In the genomic region with DNA sequence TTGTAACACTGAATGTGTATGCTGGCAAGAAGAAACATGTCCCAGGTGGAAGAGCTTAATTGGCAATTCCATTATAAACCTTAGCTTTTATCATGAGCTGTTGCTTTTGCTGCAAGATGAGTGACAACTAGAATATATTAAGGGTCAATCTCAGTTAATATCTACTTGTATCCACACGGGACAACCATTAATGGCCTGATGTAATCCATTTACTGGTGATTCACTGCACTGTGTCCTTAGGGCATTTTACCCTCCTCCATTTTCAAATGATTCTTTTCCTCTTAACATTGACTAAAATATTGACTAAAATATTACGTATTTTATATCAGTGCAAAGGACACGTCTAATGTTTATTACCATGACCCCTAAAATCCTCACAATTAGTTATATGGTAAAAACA, we compare ENCODE assay signal across 30 mouse cellular contexts.
DNase-seq lines count a peak whose midpoint lies in the region; ATAC-seq lines count a peak whose summit lies in the region.
"Had no signal": no experiment of that assay in that cellular context is flagged by ENCODE, and none has a peak within 500 bp of the region (broad histone marks: within the 10 kb centered on the region; RNA-seq: fewer than 3 reads in every experiment).

No protein-coding gene starts in this region.

- H3K9me3 ChIP-seq in forebrain, embryonic 12.5 days: no peaks in the 10 kb centered on the region
- H3K9me3 ChIP-seq in forebrain, embryonic 14.5 days (replicated peaks; ENCODE audit: control insufficient read depth, low read length): no peaks in the 10 kb centered on the region
- no peaks in the 10 kb centered on the region for H3K9me3 ChIP-seq in hindbrain, embryonic 13.5 days
- no peaks in the 10 kb centered on the region for H3K9me3 ChIP-seq in hindbrain, embryonic 16.5 days (ENCODE audit: control insufficient read depth, low read length)
- H3K9me3 ChIP-seq in neural tube, embryonic 11.5 days (ENCODE audit: control insufficient read depth, low read length): no peaks in the 10 kb centered on the region
- H3K9me3 ChIP-seq in neural tube, embryonic 15.5 days (replicated peaks): no peaks in the 10 kb centered on the region
- H3K9me3 ChIP-seq: embryonic facial prominence, embryonic 10.5 days; embryonic facial prominence, embryonic 13.5 days; forebrain, embryonic 13.5 days; heart, embryonic 12.5 days; heart, embryonic 15.5 days; hindbrain, embryonic 15.5 days had no signal

- ATAC-seq in forebrain, embryonic 12.5 days (ENCODE audit: low FRiP score): peak; percentile 36; the same call in 1 of the 2 replicates
- ATAC-seq in forebrain, embryonic 14.5 days: no peak
- peak; percentile 36; the same call in 1 of the 2 replicates for ATAC-seq in hindbrain, embryonic 13.5 days (ENCODE audit: low FRiP score)
- no peak for ATAC-seq in hindbrain, embryonic 16.5 days
- ATAC-seq in neural tube, embryonic 11.5 days (ENCODE audit: insufficient read depth, low FRiP score, low TSS enrichment): peak; percentile 68; the same call in 1 of the 2 replicates
- ATAC-seq in neural tube, embryonic 15.5 days (ENCODE audit: low FRiP score): no peak
- ATAC-seq: forebrain, embryonic 13.5 days; forebrain, postnatal 0 days; inflammation-experienced regulatory T-cells, adult 6 months; intestine, embryonic 16.5 days; Patski had no signal

- H3K36me3 ChIP-seq in forebrain, embryonic 12.5 days (replicated peaks): no peaks in the 10 kb centered on the region
- H3K36me3 ChIP-seq in forebrain, embryonic 14.5 days (ENCODE audit: control insufficient read depth, insufficient read depth, low read length): no peaks in the 10 kb centered on the region
- no peaks in the 10 kb centered on the region for H3K36me3 ChIP-seq in hindbrain, embryonic 13.5 days
- no peaks in the 10 kb centered on the region for H3K36me3 ChIP-seq in hindbrain, embryonic 16.5 days (ENCODE audit: control insufficient read depth, insufficient read depth, low read length)
- no peaks in the 10 kb centered on the region for H3K36me3 ChIP-seq in neural tube, embryonic 11.5 days (ENCODE audit: control insufficient read depth, insufficient read depth, low read length)
- no peaks in the 10 kb centered on the region for H3K36me3 ChIP-seq in neural tube, embryonic 15.5 days
- H3K36me3 ChIP-seq: embryonic facial prominence, embryonic 10.5 days; embryonic facial prominence, embryonic 13.5 days; heart, embryonic 12.5 days; heart, embryonic 15.5 days; hindbrain, embryonic 15.5 days had no signal

- no peak for DNase-seq in forebrain, embryonic 14.5 days (ENCODE audit: low spot score)
- no peak for DNase-seq in neural tube, embryonic 11.5 days (ENCODE audit: low spot score)
- DNase-seq in mesoderm, embryonic 11.5 days (ENCODE audit: low read depth, low spot score): peak; percentile 13
- no peak for DNase-seq in Muller cell, postnatal 12 days (ENCODE audit: inconsistent ontology term)
- DNase-seq: adrenal gland, postnatal 10 days; adrenal gland, postnatal 36 days; cerebellum, adult 11-12 months; cerebellum, adult 8-10 months; cerebellum, postnatal 10 days; cerebellum, postnatal 36 days; embryo, embryonic 11 days; forebrain, postnatal 0 days; gastrocnemius, postnatal 25 days; heart, adult 18-20 months; heart, postnatal 10 days; heart, postnatal 36 days had no signal

- no peak overlapping the region for H3K27ac ChIP-seq in forebrain, embryonic 12.5 days
- H3K27ac ChIP-seq in forebrain, embryonic 14.5 days (ENCODE audit: low read depth, low read length): no peak overlapping the region
- no peak overlapping the region for H3K27ac ChIP-seq in hindbrain, embryonic 13.5 days
- no peak overlapping the region for H3K27ac ChIP-seq in hindbrain, embryonic 16.5 days (ENCODE audit: low read depth, low read length)
- no peak overlapping the region for H3K27ac ChIP-seq in neural tube, embryonic 11.5 days (ENCODE audit: low read depth, low read length)
- H3K27ac ChIP-seq in neural tube, embryonic 15.5 days (replicated peaks): no peak overlapping the region
- H3K27ac ChIP-seq: embryonic facial prominence, embryonic 10.5 days; embryonic facial prominence, embryonic 13.5 days; forebrain, embryonic 13.5 days; heart, embryonic 15.5 days; hindbrain, embryonic 15.5 days had no signal

- H3K9ac ChIP-seq in forebrain, embryonic 12.5 days: no peak overlapping the region
- no peak overlapping the region for H3K9ac ChIP-seq in forebrain, embryonic 14.5 days (ENCODE audit: low read length)
- no peak overlapping the region for H3K9ac ChIP-seq in hindbrain, embryonic 13.5 days
- H3K9ac ChIP-seq in hindbrain, embryonic 16.5 days (ENCODE audit: low read depth, low read length): no peak overlapping the region
- no peak overlapping the region for H3K9ac ChIP-seq in neural tube, embryonic 11.5 days (ENCODE audit: low read length)
- no peak overlapping the region for H3K9ac ChIP-seq in neural tube, embryonic 15.5 days (replicated peaks)
- H3K9ac ChIP-seq: embryonic facial prominence, embryonic 13.5 days; forebrain, embryonic 13.5 days; forebrain, postnatal 0 days; heart, embryonic 12.5 days; heart, embryonic 15.5 days; hindbrain, embryonic 15.5 days had no signal

- 83% methylated on average over 3 of the region's 3 CpGs for WGBS in forebrain, embryonic 12.5 days
- 77% methylated on average over 3 of the region's 3 CpGs for WGBS in forebrain, embryonic 14.5 days
- 59% methylated on average over 3 of the region's 3 CpGs for WGBS in hindbrain, embryonic 13.5 days
- WGBS in hindbrain, embryonic 16.5 days: 60% methylated on average over 3 of the region's 3 CpGs
- WGBS in neural tube, embryonic 11.5 days: 68% methylated on average over 3 of the region's 3 CpGs
- WGBS in neural tube, embryonic 15.5 days: 58% methylated on average over 3 of the region's 3 CpGs

- H3K27me3 ChIP-seq in forebrain, embryonic 12.5 days: no peaks in the 10 kb centered on the region
- H3K27me3 ChIP-seq in forebrain, embryonic 14.5 days (replicated peaks; ENCODE audit: control insufficient read depth, insufficient read depth, low read length): no peaks in the 10 kb centered on the region
- no peaks in the 10 kb centered on the region for H3K27me3 ChIP-seq in hindbrain, embryonic 13.5 days
- H3K27me3 ChIP-seq in hindbrain, embryonic 16.5 days (replicated peaks; ENCODE audit: control insufficient read depth, insufficient read depth, low read length): no peaks in the 10 kb centered on the region
- H3K27me3 ChIP-seq in neural tube, embryonic 11.5 days (ENCODE audit: control insufficient read depth, insufficient read depth, low read length): no peaks in the 10 kb centered on the region
- H3K27me3 ChIP-seq in neural tube, embryonic 15.5 days (replicated peaks): no peaks in the 10 kb centered on the region
- H3K27me3 ChIP-seq: embryonic facial prominence, embryonic 13.5 days; forebrain, embryonic 13.5 days; heart, embryonic 12.5 days; heart, embryonic 15.5 days; hindbrain, embryonic 15.5 days; Patski had no signal

- H3K4me2 ChIP-seq in forebrain, embryonic 12.5 days: no peak overlapping the region
- H3K4me2 ChIP-seq in forebrain, embryonic 14.5 days (ENCODE audit: low read length): no peak overlapping the region
- no peak overlapping the region for H3K4me2 ChIP-seq in hindbrain, embryonic 13.5 days
- H3K4me2 ChIP-seq in hindbrain, embryonic 16.5 days (ENCODE audit: low read length): no peak overlapping the region
- no peak overlapping the region for H3K4me2 ChIP-seq in neural tube, embryonic 11.5 days (ENCODE audit: low read depth)
- H3K4me2 ChIP-seq in neural tube, embryonic 15.5 days: no peak overlapping the region
- H3K4me2 ChIP-seq: embryonic facial prominence, embryonic 13.5 days; forebrain, embryonic 13.5 days; heart, embryonic 12.5 days; heart, embryonic 15.5 days; hindbrain, embryonic 15.5 days had no signal

- no peaks in the 10 kb centered on the region for H3K4me1 ChIP-seq in forebrain, embryonic 12.5 days
- no peaks in the 10 kb centered on the region for H3K4me1 ChIP-seq in forebrain, embryonic 14.5 days (ENCODE audit: control insufficient read depth, insufficient read depth, low read length)
- no peaks in the 10 kb centered on the region for H3K4me1 ChIP-seq in hindbrain, embryonic 13.5 days (replicated peaks)
- H3K4me1 ChIP-seq in hindbrain, embryonic 16.5 days (ENCODE audit: control insufficient read depth, insufficient read depth, low read depth, low read length): no peaks in the 10 kb centered on the region
- no peaks in the 10 kb centered on the region for H3K4me1 ChIP-seq in neural tube, embryonic 11.5 days (ENCODE audit: control insufficient read depth, insufficient read depth, low read length)
- H3K4me1 ChIP-seq in neural tube, embryonic 15.5 days: no peaks in the 10 kb centered on the region
- H3K4me1 ChIP-seq: embryonic facial prominence, embryonic 10.5 days; embryonic facial prominence, embryonic 13.5 days; forebrain, embryonic 13.5 days; heart, embryonic 12.5 days; heart, embryonic 15.5 days; hindbrain, embryonic 15.5 days had no signal

- no peak overlapping the region for H3K4me3 ChIP-seq in forebrain, embryonic 12.5 days (replicated peaks)
- no peak overlapping the region for H3K4me3 ChIP-seq in forebrain, embryonic 14.5 days (ENCODE audit: low read depth, low read length)
- H3K4me3 ChIP-seq in hindbrain, embryonic 13.5 days: no peak overlapping the region
- no peak overlapping the region for H3K4me3 ChIP-seq in hindbrain, embryonic 16.5 days (ENCODE audit: low read length)
- H3K4me3 ChIP-seq in neural tube, embryonic 11.5 days (ENCODE audit: low read depth, low read length): no peak overlapping the region
- no peak overlapping the region for H3K4me3 ChIP-seq in neural tube, embryonic 15.5 days (replicated peaks)
- H3K4me3 ChIP-seq: embryonic facial prominence, embryonic 10.5 days; embryonic facial prominence, embryonic 13.5 days; erythroblast, embryonic 14.5 days; forebrain, embryonic 13.5 days; heart, embryonic 12.5 days; heart, embryonic 15.5 days; hindbrain, embryonic 15.5 days had no signal

Comparison
In these comparisons a context has a peak if more than half of its experiments do, and no peak if none do; other contexts are left out.
1. ATAC-seq: peak in forebrain, embryonic 12.5 days (single experiment), hindbrain, embryonic 13.5 days (single experiment) and neural tube, embryonic 11.5 days (single experiment); none in forebrain, embryonic 14.5 days (single experiment), hindbrain, embryonic 16.5 days (single experiment) and neural tube, embryonic 15.5 days (single experiment).